Mouse (Mus musculus): ENCODE measurements around the gene Cgn. TPM values are rescaled to one million over a fixed set of nuclear protein-coding genes. Genes with fewer than 3 reads are reported as not detected.
"Not testable (repeated sequence)": the region's sequence is repeated elsewhere in the genome, so short reads cannot be mapped to it uniquely, and the experiment has no call there.

The Cgn gene
- polyA plus RNA-seq, 1 experiment from 2014 or later = 12.6 TPM

GRCm38 (mm10) chr3:94764545-94765292, 21.6 kb downstream of the Cgn start:
- 55% methylated on average over 5 of the region's 5 CpGs for WGBS
- not testable (repeated sequence) for ATAC-seq (ENCODE audit: insufficient number of reproducible peaks, low FRiP score, low TSS enrichment, low read depth); H3K9ac ChIP-seq; H3K27ac ChIP-seq (replicated peaks); H3K4me3 ChIP-seq (replicated peaks); H3K4me2 ChIP-seq (replicated peaks); H3K36me3 ChIP-seq; H3K4me1 ChIP-seq; H3K27me3 ChIP-seq; H3K9me3 ChIP-seq (replicated peaks)

- not testable (repeated sequence) for H3K4me3 ChIP-seq (replicated peaks); H3K27me3 ChIP-seq; H3K4me2 ChIP-seq (replicated peaks); H3K9ac ChIP-seq; H3K36me3 ChIP-seq; H3K9me3 ChIP-seq (replicated peaks); H3K4me1 ChIP-seq; H3K27ac ChIP-seq (replicated peaks)
- 34% methylated on average over 4 of the region's 9 CpGs for WGBS
- ATAC-seq (ENCODE audit: insufficient number of reproducible peaks, low FRiP score, low TSS enrichment, low read depth) = peak; percentile 66
Measured at GRCm38 (mm10) chr3:94758427-94758826, 27.9 kb downstream of the Cgn start.

- not testable (repeated sequence) for H3K4me1 ChIP-seq; H3K27ac ChIP-seq (replicated peaks); H3K9me3 ChIP-seq (replicated peaks); H3K27me3 ChIP-seq; H3K36me3 ChIP-seq; H3K9ac ChIP-seq
- Histone ChIP-seq H3K4me2 (replicated peaks) (peak overlapping the region; percentile 39; the same call in 1 of the 2 replicates), H3K4me3 (replicated peaks) (peak overlapping the region; percentile 35)
- ATAC-seq (ENCODE audit: insufficient number of reproducible peaks, low FRiP score, low TSS enrichment, low read depth) = peak; percentile 88
- under 1% methylated on average over 21 of the region's 31 CpGs for WGBS
Measured at GRCm38 (mm10) chr3:94758056-94758409, 28.3 kb downstream of the Cgn start.

DNA sequence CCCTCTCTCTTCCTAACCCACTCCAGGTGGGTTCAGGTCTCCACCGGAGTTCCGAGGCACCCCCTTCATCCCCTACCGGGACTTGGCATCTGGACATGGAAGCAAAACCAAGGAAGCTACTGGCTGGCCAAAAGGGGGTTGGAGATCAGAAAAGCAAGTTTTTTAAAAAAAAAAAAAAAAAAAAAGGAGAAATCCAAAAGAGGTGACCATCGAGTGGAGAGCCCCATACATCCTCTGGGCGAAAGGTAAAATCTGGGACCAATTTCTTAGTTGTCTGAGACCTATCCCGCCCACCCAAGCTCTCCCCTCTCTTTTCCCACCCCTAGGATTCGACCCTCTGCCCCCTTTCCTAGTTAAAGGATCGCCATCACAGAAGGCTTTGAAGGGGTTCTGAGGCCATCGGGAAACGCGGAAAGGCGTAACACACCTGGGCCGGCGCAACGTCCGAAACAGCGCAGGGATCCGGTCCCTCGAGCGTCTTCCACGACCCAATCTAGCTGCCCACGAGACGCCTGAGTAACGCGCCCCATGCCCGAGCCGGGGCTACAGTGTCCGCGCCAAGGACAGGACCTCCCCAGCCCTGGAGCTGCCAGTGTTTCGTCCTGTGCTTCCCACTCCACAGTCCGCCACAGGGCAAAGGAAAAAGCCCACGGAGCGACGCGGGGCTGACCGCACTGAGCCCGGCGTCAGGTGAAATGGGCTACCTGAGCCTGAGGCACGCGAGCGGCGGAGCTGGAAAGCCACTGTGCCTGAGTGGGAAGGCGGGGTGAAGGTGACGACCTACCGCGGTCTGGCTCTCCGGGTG, 28.8 kb downstream of the Cgn start:
- H3K4me2 ChIP-seq (replicated peaks) = peak overlapping the region; percentile 61
- H3K9me3 ChIP-seq (replicated peaks); H3K9ac ChIP-seq; ATAC-seq (ENCODE audit: insufficient number of reproducible peaks, low FRiP score, low TSS enrichment, low read depth); H3K27me3 ChIP-seq; H3K27ac ChIP-seq (replicated peaks); H3K36me3 ChIP-seq; H3K4me1 ChIP-seq: not testable (repeated sequence)
- H3K4me3 ChIP-seq (replicated peaks) = peak overlapping the region; percentile 43
- 2% methylated on average over 23 of the region's 47 CpGs for WGBS

- Histone ChIP-seq H3K36me3 (no peaks in the 10 kb centered on the region), H3K9ac (no peak overlapping the region), H3K9me3 (replicated peaks) (no peaks in the 10 kb centered on the region), H3K4me1 (no peaks in the 10 kb centered on the region), H3K4me3 (replicated peaks) (no peak overlapping the region), H3K4me2 (replicated peaks) (no peak overlapping the region), H3K27ac (replicated peaks) (no peak overlapping the region), H3K27me3 (no peaks in the 10 kb centered on the region)
- 91% methylated on average over 17 of the region's 17 CpGs for WGBS
- no peak for ATAC-seq (ENCODE audit: insufficient number of reproducible peaks, low FRiP score, low TSS enrichment, low read depth)
Measured at GRCm38 (mm10) chr3:94745691-94746090, 40.6 kb downstream of the Cgn start.

DNA sequence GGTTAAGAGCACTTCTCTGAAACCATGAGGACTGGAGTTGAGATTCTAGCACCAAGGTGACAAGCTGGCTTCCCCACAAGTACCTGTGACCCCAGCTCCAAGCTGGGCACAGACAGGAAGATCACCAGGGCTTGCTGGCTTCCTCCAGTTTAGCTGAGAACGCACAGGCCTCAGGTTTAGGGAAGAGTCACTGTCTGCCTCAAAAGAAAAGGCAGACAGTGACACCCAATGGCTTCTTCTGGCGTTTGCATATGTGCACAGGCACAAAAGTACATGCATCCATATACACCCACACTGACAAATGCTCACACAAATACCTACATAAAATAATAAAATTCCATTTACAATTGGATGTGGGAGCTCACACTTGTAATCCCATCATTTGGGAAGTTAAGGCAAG, 62.7 kb downstream of the Cgn start:
- H3K36me3 ChIP-seq = not testable (repeated sequence)

GRCm38 (mm10) chr3:94718253-94718652, 68.0 kb downstream of the Cgn start:
- H3K4me1 ChIP-seq; ATAC-seq (ENCODE audit: insufficient number of reproducible peaks, low FRiP score, low TSS enrichment, low read depth); H3K4me3 ChIP-seq (replicated peaks); H3K36me3 ChIP-seq; H3K4me2 ChIP-seq (replicated peaks); H3K27ac ChIP-seq (replicated peaks); H3K9me3 ChIP-seq (replicated peaks); H3K9ac ChIP-seq; H3K27me3 ChIP-seq: not testable (repeated sequence)
- WGBS = 50% methylated on average over 1 of the region's 1 CpGs

More for the DNA sequence above, 62.7 kb downstream of the Cgn start:
- not testable (repeated sequence) for H3K27me3 ChIP-seq; H3K4me2 ChIP-seq (replicated peaks); H3K9me3 ChIP-seq (replicated peaks); ATAC-seq (ENCODE audit: insufficient number of reproducible peaks, low FRiP score, low TSS enrichment, low read depth); H3K27ac ChIP-seq (replicated peaks); H3K4me3 ChIP-seq (replicated peaks); H3K9ac ChIP-seq; H3K4me1 ChIP-seq
- 32% methylated on average over 2 of the region's 2 CpGs for WGBS

DNA sequence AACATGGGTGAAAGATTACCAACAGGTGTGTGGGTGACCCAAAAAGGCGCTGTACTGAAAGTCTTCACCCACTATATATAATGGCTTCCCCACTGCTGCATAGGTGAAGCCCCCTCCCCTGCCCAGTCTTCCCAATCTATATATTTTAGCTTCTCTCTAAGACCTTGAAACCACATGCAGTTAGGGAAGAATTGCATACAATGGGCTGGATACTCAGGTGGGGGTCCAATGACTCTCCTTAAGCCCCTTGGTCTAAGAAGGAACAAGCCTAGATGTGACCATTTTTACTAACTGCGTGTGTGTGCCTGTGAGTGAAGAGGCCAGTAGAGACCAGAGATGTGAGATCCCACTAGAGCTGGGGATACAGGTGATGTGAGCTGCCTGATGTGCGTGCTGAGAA, 72.9 kb downstream of the Cgn start:
- not testable (repeated sequence) for H3K4me3 ChIP-seq (replicated peaks)
- 74% methylated on average over 3 of the region's 3 CpGs for WGBS

DNA sequence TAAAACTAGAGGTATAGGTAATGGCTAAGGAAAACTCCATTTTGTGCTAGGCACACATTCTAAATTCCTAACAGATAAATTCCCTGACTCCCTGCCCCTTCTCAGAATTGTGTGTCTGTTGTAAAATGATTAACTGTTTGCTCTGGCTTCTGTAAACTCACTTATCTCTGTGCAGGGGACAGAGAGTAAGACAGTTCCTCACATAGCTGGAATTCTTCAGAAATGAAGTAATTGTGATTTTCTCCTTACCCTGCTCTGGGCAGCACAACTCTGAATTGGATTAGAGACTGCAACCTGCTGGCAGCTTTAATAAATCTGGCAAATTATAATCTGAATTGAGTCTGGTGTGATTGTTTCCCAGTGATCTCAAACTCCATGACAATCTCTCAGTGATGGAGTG, 75.7 kb downstream of the Cgn start:
- not testable (repeated sequence) for H3K9ac ChIP-seq; H3K27ac ChIP-seq (replicated peaks); H3K36me3 ChIP-seq; H3K9me3 ChIP-seq (replicated peaks); ATAC-seq (ENCODE audit: insufficient number of reproducible peaks, low FRiP score, low TSS enrichment, low read depth); H3K4me2 ChIP-seq (replicated peaks); H3K4me3 ChIP-seq (replicated peaks); H3K27me3 ChIP-seq; H3K4me1 ChIP-seq

More for the DNA sequence above, 72.9 kb downstream of the Cgn start:
- H3K36me3 ChIP-seq; H3K9me3 ChIP-seq (replicated peaks); ATAC-seq (ENCODE audit: insufficient number of reproducible peaks, low FRiP score, low TSS enrichment, low read depth); H3K4me2 ChIP-seq (replicated peaks); H3K27ac ChIP-seq (replicated peaks); H3K27me3 ChIP-seq; H3K4me1 ChIP-seq; H3K9ac ChIP-seq: not testable (repeated sequence)

Other genes starting within 250 kb of the Cgn start
- gene Snx27, start 203.8 kb downstream of the Cgn start, polyA plus RNA-seq (2015; fragmentation: Nextera tagmentation; extraction: Ambion mirVana) = 47.8 and 48.9 TPM in 2 replicates
- gene Gm10972, start 143.4 kb downstream of the Cgn start, polyA plus RNA-seq (2015; fragmentation: Nextera tagmentation; extraction: Ambion mirVana) = not detected in 2 replicates
- 25.8 and 27.0 TPM in 2 replicates for gene Tuft1, start 127.6 kb downstream of the Cgn start, polyA plus RNA-seq (2015; fragmentation: Nextera tagmentation; extraction: Ambion mirVana)
- 0.91 and 2.5 TPM in 2 replicates for gene Selenbp2, start 92.9 kb downstream of the Cgn start, polyA plus RNA-seq (2015; fragmentation: Nextera tagmentation; extraction: Ambion mirVana)
- gene Pogz, start 51.1 kb upstream of the Cgn start, polyA plus RNA-seq (2015; fragmentation: Nextera tagmentation; extraction: Ambion mirVana) = 15.3 and 16.4 TPM in 2 replicates
- gene Psmb4, start 100.5 kb upstream of the Cgn start, polyA plus RNA-seq (2015; fragmentation: Nextera tagmentation; extraction: Ambion mirVana) = 328 and 351 TPM in 2 replicates
- gene Selenbp1, start 146.6 kb upstream of the Cgn start, polyA plus RNA-seq (2015; fragmentation: Nextera tagmentation; extraction: Ambion mirVana) = 51.5 and 61.5 TPM in 2 replicates
- gene Rfx5, start 167.6 kb upstream of the Cgn start, polyA plus RNA-seq (2015; fragmentation: Nextera tagmentation; extraction: Ambion mirVana) = 8.7 and 11.0 TPM in 2 replicates
- 24.3 and 29.0 TPM in 2 replicates for gene Pi4kb, start 188.2 kb upstream of the Cgn start, polyA plus RNA-seq (2015; fragmentation: Nextera tagmentation; extraction: Ambion mirVana)
- gene Zfp687, start 229.0 kb upstream of the Cgn start, polyA plus RNA-seq (2015; fragmentation: Nextera tagmentation; extraction: Ambion mirVana) = 21.4 and 25.2 TPM in 2 replicates